Mouse (Mus musculus): ENCODE measurements at regions not wholly inside any gene's neighbourhood (a gene's known extent, or its start where the extent isn't known, plus 50 kb on each side); places are given as distances from the start of the nearest gene placed in this dataset.

GRCm38 (mm10) chr8:113551454-113552273 lies 83.7 kb upstream of the Mon1b start:
- Histone ChIP-seq H3K4me3 (ENCODE audit: insufficient read depth in 1 of 2, low read depth in 1 of 2, low read length in 2 of 2, poor library complexity in 1 of 2, severe bottlenecking in 1 of 2) (no peak overlapping the region), H3K9ac (ENCODE audit: insufficient read depth, low read depth, low read length, poor library complexity, severe bottlenecking) (no peak overlapping the region), H3K4me1 (ENCODE audit: control insufficient read depth in 2 of 2, insufficient read depth in 2 of 2, low read length in 2 of 2, poor library complexity in 1 of 2) (no peaks in the 10 kb centered on the region), H3K27ac (ENCODE audit: insufficient read depth, low read depth, low read length, poor library complexity, severe bottlenecking) (no peak overlapping the region), H3K9me3 (ENCODE audit: control insufficient read depth, insufficient read depth, low read depth, low read length) (no peaks in the 10 kb centered on the region), H3K36me3 (ENCODE audit: control insufficient read depth, insufficient read depth, low read length, poor library complexity, severe bottlenecking) (no peaks in the 10 kb centered on the region)
- in situ Hi-C loops (cut with MboI; ENCODE audit: low sequenced_read_pairs in 2 of 2, unreplicated experiment in 2 of 2): no loop called here
- DNase-seq (ENCODE audit: low read depth, low spot score): no peak
- TF ChIP-seq CHD2 (IDR thresholded peaks at IDR 0.05; ENCODE audit: low read depth, low read length) (no peak), ZNF384 (IDR thresholded peaks at IDR 0.05; ENCODE audit: low read depth, low read length) (no peak), HCFC1 (IDR thresholded peaks at IDR 0.05; ENCODE audit: borderline replicate concordance, insufficient read depth, low read length) (no peak), ZC3H11A (IDR thresholded peaks at IDR 0.05; ENCODE audit: borderline replicate concordance, low read depth, low read length) (no peak), MAFK (IDR thresholded peaks at IDR 0.05; ENCODE audit: insufficient read depth, low read depth, low read length) (no peak)

DNA sequence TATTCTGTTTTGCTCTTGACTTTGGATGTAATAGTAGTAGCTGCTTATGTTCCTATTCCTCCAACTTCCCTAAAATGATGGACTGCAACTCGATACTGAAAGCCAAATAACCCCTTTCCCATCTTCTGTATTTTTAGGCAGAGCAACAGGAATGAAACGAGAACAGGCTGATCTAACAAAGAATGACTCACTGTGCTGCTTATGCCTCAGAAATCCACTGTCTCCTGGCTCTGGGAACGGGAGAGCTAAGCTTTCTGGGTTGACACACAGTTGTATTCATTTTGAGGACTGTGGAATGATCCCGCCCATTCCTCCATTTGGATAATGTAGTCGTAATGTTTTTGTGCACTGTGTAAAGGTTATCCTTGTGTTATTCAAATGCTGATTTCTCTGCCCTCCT lies 82.6 kb upstream of the Mon1b start:
- no peak for DNase-seq (ENCODE audit: low read depth, low spot score)
- Histone ChIP-seq H3K4me1 (ENCODE audit: control insufficient read depth in 2 of 2, insufficient read depth in 2 of 2, low read length in 2 of 2, poor library complexity in 1 of 2) (no peaks in the 10 kb centered on the region), H3K9ac (ENCODE audit: insufficient read depth, low read depth, low read length, poor library complexity, severe bottlenecking) (no peak overlapping the region), H3K4me3 (ENCODE audit: insufficient read depth in 1 of 2, low read depth in 1 of 2, low read length in 2 of 2, poor library complexity in 1 of 2, severe bottlenecking in 1 of 2) (no peak overlapping the region), H3K36me3 (ENCODE audit: control insufficient read depth, insufficient read depth, low read length, poor library complexity, severe bottlenecking) (no peaks in the 10 kb centered on the region), H3K9me3 (ENCODE audit: control insufficient read depth, insufficient read depth, low read depth, low read length) (no peaks in the 10 kb centered on the region), H3K27ac (ENCODE audit: insufficient read depth, low read depth, low read length, poor library complexity, severe bottlenecking) (no peak overlapping the region)
- in situ Hi-C loops (cut with MboI; ENCODE audit: low sequenced_read_pairs in 2 of 2, unreplicated experiment in 2 of 2): no loop called here
- TF ChIP-seq ZC3H11A (IDR thresholded peaks at IDR 0.05; ENCODE audit: borderline replicate concordance, low read depth, low read length) (no peak), ZNF384 (IDR thresholded peaks at IDR 0.05; ENCODE audit: low read depth, low read length) (no peak), CHD2 (IDR thresholded peaks at IDR 0.05; ENCODE audit: low read depth, low read length) (no peak), HCFC1 (IDR thresholded peaks at IDR 0.05; ENCODE audit: borderline replicate concordance, insufficient read depth, low read length) (no peak), MAFK (IDR thresholded peaks at IDR 0.05; ENCODE audit: insufficient read depth, low read depth, low read length) (no peak)

GRCm38 (mm10) chr8:113554700-113555455 lies 80.5 kb upstream of the Mon1b start:
- no peak overlapping the region for H3K4me3 ChIP-seq (ENCODE audit: insufficient read depth in 1 of 2, low read depth in 1 of 2, low read length in 2 of 2, poor library complexity in 1 of 2, severe bottlenecking in 1 of 2)
- in situ Hi-C loops (cut with MboI; ENCODE audit: low sequenced_read_pairs in 2 of 2, unreplicated experiment in 2 of 2): no loop called here
- H3K27ac ChIP-seq (ENCODE audit: insufficient read depth, low read depth, low read length, poor library complexity, severe bottlenecking): no peak overlapping the region

GRCm38 (mm10) chr8:113556994-113557393 lies 78.4 kb upstream of the Mon1b start:
- DNase-seq (ENCODE audit: low read depth, low spot score): no peak
- Histone ChIP-seq H3K36me3 (ENCODE audit: control insufficient read depth, insufficient read depth, low read length, poor library complexity, severe bottlenecking) (no peaks in the 10 kb centered on the region), H3K4me1 (ENCODE audit: control insufficient read depth in 2 of 2, insufficient read depth in 2 of 2, low read length in 2 of 2, poor library complexity in 1 of 2) (no peaks in the 10 kb centered on the region), H3K9me3 (ENCODE audit: control insufficient read depth, insufficient read depth, low read depth, low read length) (no peaks in the 10 kb centered on the region), H3K9ac (ENCODE audit: insufficient read depth, low read depth, low read length, poor library complexity, severe bottlenecking) (no peak overlapping the region), H3K4me3 (ENCODE audit: insufficient read depth in 1 of 2, low read depth in 1 of 2, low read length in 2 of 2, poor library complexity in 1 of 2, severe bottlenecking in 1 of 2) (no peak overlapping the region), H3K27ac (ENCODE audit: insufficient read depth, low read depth, low read length, poor library complexity, severe bottlenecking) (no peak overlapping the region)
- in situ Hi-C loops (cut with MboI; ENCODE audit: low sequenced_read_pairs in 2 of 2, unreplicated experiment in 2 of 2): no loop called here
- TF ChIP-seq ZC3H11A (IDR thresholded peaks at IDR 0.05; ENCODE audit: borderline replicate concordance, low read depth, low read length) (no peak), HCFC1 (IDR thresholded peaks at IDR 0.05; ENCODE audit: borderline replicate concordance, insufficient read depth, low read length) (no peak), CHD2 (IDR thresholded peaks at IDR 0.05; ENCODE audit: low read depth, low read length) (no peak), ZNF384 (IDR thresholded peaks at IDR 0.05; ENCODE audit: low read depth, low read length) (no peak), MAFK (IDR thresholded peaks at IDR 0.05; ENCODE audit: insufficient read depth, low read depth, low read length) (no peak)

More at GRCm38 (mm10) chr8:113554700-113555455, 80.5 kb upstream of the Mon1b start:
- Histone ChIP-seq H3K9me3 (ENCODE audit: control insufficient read depth, insufficient read depth, low read depth, low read length) (no peaks in the 10 kb centered on the region), H3K4me1 (ENCODE audit: control insufficient read depth in 2 of 2, insufficient read depth in 2 of 2, low read length in 2 of 2, poor library complexity in 1 of 2) (no peaks in the 10 kb centered on the region), H3K36me3 (ENCODE audit: control insufficient read depth, insufficient read depth, low read length, poor library complexity, severe bottlenecking) (no peaks in the 10 kb centered on the region), H3K9ac (ENCODE audit: insufficient read depth, low read depth, low read length, poor library complexity, severe bottlenecking) (no peak overlapping the region)
- no peak for TF ChIP-seq ZNF384 (IDR thresholded peaks at IDR 0.05; ENCODE audit: low read depth, low read length)
- no peak for TF ChIP-seq ZC3H11A (IDR thresholded peaks at IDR 0.05; ENCODE audit: borderline replicate concordance, low read depth, low read length)
- TF ChIP-seq CHD2 (IDR thresholded peaks at IDR 0.05; ENCODE audit: low read depth, low read length): no peak
- DNase-seq (ENCODE audit: low read depth, low spot score): no peak

Data from ES-E14 (cell line).